Mouse (Mus musculus): ENCODE data around the gene Pigv. TPM values are rescaled to one million over a fixed set of nuclear protein-coding genes. Genes with fewer than 3 reads are reported as not detected.

The Pigv gene
- polyA plus RNA-seq (2012; rRNA removed): 15.8 and 16.2 TPM in 2 replicates

DNA sequence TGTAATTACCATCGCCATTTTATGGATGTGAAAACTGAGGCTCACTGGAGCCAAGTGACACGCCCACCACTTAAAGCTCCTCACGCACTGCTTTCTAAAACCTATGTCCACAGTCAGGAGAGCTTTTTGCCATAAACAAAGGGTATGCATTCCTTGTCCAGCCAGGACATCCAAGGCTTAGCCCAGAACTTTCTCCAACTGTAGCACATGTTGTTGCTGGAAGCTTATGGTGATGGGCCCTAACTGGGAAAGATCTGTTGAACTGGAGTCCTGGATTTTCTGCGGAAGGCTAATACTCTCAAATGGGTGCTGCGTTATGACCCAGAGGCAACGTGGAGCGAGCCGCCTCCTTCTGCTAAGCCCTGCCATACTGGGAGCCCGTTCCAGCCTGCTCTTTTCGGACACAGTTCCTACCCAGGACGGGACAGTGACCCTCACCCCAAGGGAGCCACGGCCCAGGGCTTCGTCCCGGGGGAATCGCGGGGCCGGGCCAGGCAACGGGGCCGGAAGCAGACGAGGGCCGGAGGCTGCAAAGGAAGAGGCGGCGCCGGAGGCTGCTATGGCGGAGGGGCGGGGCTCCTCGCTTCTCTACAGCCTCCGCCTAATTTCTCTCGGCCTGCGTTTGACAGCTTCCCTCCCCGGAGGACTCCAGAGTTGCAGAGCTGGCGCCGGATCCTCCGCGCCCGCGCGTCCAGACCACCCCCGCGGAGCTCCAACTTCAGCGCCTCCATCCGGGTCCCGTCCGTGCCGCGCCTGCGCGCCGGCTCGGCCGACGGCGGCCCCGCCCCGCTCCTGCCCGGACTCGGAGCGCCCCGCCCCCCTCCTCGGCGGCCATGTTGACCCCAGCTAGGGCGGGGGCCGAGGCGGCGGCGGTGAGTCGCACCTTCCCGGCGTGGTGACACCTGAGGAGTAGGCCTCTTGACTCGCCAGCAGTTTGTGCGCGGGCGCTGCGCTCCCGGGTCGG lies at the start of gene Pigv:
TSS of gene Pigv (minus strand) at position 767 of the 964 bp plus-strand sequence.
- Histone ChIP-seq H3K27ac (ENCODE audit: insufficient read depth, low read depth, low read length) (peak within 1 kb of the TSS; percentile 100), H3K27me3 (replicated peaks; ENCODE audit: control insufficient read depth, insufficient read depth, low read length) (no peaks in the 10 kb centered on the region), H3K4me1 (ENCODE audit: control insufficient read depth, insufficient read depth, low read length) (peaks cover 26% of the 10 kb centered on the region; the same call in 1 of the 2 replicates), H3K36me3 (ENCODE audit: control insufficient read depth, insufficient read depth, low read length) (no peaks in the 10 kb centered on the region), H3K4me3 (ENCODE audit: insufficient read depth, low read depth, low read length) (peak within 1 kb of the TSS; percentile 98)
- DNase-seq: peak; percentile 95
- WGBS: under 1% methylated on average over 76 of the region's 76 CpGs
- TF ChIP-seq POLR2A (IDR thresholded peaks at IDR 0.05; ENCODE audit: low read depth, low read length): peak; percentile 77
- no peak for TF ChIP-seq CTCF (conservative IDR thresholded peaks at IDR 0.05; ENCODE audit: insufficient read depth, insufficient read length, low read depth, low read length)

DNA sequence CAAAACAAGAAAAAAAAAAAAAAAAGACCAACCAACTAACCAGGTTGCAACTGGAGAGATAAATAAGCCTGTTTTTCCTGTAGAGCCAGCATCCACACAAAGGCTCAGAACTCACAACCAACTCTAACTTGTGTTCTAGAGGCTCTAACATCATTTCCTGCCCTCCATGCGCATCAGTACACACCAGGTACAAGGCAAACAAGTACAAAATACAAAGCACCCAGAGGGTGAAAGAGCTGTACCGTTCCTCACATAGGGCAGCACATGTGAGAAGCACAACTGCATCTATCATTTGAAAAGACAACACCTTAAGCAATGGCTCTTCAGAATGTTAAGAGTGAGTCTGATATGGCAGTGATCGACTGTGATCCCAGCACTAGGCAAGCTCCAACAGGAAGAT lies 47.3 kb upstream of the Pigv start:
- peaks cover 4% of the 10 kb centered on the region; the same call in 1 of the 2 replicates for H3K4me1 ChIP-seq (ENCODE audit: control insufficient read depth, insufficient read depth, low read length)
- H3K36me3 ChIP-seq (ENCODE audit: control insufficient read depth, insufficient read depth, low read length): peaks cover 19% of the 10 kb centered on the region
- H3K4me3 ChIP-seq (ENCODE audit: insufficient read depth, low read depth, low read length): no peak overlapping the region
- no peak overlapping the region for H3K27ac ChIP-seq (ENCODE audit: insufficient read depth, low read depth, low read length)
- H3K27me3 ChIP-seq (replicated peaks; ENCODE audit: control insufficient read depth, insufficient read depth, low read length): no peaks in the 10 kb centered on the region
- WGBS: 79% methylated on average over 3 of the region's 3 CpGs
- no peak for TF ChIP-seq POLR2A (IDR thresholded peaks at IDR 0.05; ENCODE audit: low read depth, low read length)
- no peak for TF ChIP-seq CTCF (conservative IDR thresholded peaks at IDR 0.05; ENCODE audit: insufficient read depth, insufficient read length, low read depth, low read length)
- no peak for DNase-seq

DNA sequence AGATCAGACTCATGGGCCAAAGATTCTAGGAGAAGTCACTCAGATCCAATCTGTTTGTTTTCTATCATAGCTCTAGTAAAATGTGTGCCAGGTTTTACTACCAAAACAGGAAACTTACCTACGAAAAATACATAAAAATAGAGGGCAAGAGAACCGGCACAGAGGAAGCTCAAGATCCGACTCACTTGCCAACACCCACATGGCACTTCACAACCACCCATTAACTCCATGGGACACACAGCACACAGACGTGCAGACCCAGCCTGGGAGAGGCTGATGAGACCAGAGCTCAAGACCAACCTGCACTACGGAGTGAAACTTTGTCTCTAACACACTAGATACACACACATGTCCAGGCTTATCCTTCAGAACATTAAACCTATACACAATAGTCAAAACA lies 40.3 kb upstream of the Pigv start:
- Histone ChIP-seq H3K4me3 (ENCODE audit: insufficient read depth, low read depth, low read length) (no peak overlapping the region), H3K27ac (ENCODE audit: insufficient read depth, low read depth, low read length) (no peak overlapping the region), H3K36me3 (ENCODE audit: control insufficient read depth, insufficient read depth, low read length) (peaks cover 2% of the 10 kb centered on the region; the same call in 1 of the 2 replicates), H3K27me3 (replicated peaks; ENCODE audit: control insufficient read depth, insufficient read depth, low read length) (no peaks in the 10 kb centered on the region), H3K4me1 (ENCODE audit: control insufficient read depth, insufficient read depth, low read length) (peaks cover 18% of the 10 kb centered on the region; the same call in 1 of the 2 replicates)
- DNase-seq: no peak
- 53% methylated on average over 5 of the region's 5 CpGs for WGBS
- TF ChIP-seq CTCF (conservative IDR thresholded peaks at IDR 0.05; ENCODE audit: insufficient read depth, insufficient read length, low read depth, low read length): no peak
- no peak for TF ChIP-seq POLR2A (IDR thresholded peaks at IDR 0.05; ENCODE audit: low read depth, low read length)

GRCm38 (mm10) chr4:133711307-133712076 lies 39.0 kb upstream of the Pigv start:
- Histone ChIP-seq H3K27ac (ENCODE audit: insufficient read depth, low read depth, low read length) (no peak overlapping the region), H3K4me3 (ENCODE audit: insufficient read depth, low read depth, low read length) (no peak overlapping the region), H3K4me1 (ENCODE audit: control insufficient read depth, insufficient read depth, low read length) (peaks cover 28% of the 10 kb centered on the region), H3K27me3 (replicated peaks; ENCODE audit: control insufficient read depth, insufficient read depth, low read length) (no peaks in the 10 kb centered on the region), H3K36me3 (ENCODE audit: control insufficient read depth, insufficient read depth, low read length) (no peaks in the 10 kb centered on the region; the same call in 1 of the 2 replicates)
- TF ChIP-seq POLR2A (IDR thresholded peaks at IDR 0.05; ENCODE audit: low read depth, low read length) (no peak), CTCF (conservative IDR thresholded peaks at IDR 0.05; ENCODE audit: insufficient read depth, insufficient read length, low read depth, low read length) (no peak)
- no peak for DNase-seq
- 60% methylated on average over 6 of the region's 6 CpGs for WGBS

DNA sequence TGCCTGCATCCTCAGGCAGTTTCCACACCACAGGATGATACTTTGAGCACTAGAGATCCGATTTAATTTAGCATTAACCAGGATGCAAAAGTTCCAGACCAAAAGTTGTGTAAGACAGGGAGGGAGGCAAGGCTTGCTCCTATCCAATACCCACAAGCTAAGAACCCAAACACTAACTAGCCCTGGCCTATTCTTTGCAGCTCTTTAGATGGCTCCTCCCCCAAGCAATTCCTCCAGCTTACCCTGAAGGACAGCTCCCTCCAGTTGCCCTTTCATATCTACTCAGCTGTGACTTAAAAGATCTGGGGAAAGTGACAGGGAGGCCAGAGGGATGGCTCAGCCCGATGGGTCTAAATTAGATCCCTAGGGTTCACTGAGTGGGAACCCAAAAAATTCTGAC lies 36.9 kb upstream of the Pigv start:
- peak; percentile 86 for DNase-seq
- Histone ChIP-seq H3K4me1 (ENCODE audit: control insufficient read depth, insufficient read depth, low read length) (peaks cover 31% of the 10 kb centered on the region), H3K4me3 (ENCODE audit: insufficient read depth, low read depth, low read length) (no peak overlapping the region), H3K27me3 (replicated peaks; ENCODE audit: control insufficient read depth, insufficient read depth, low read length) (no peaks in the 10 kb centered on the region), H3K36me3 (ENCODE audit: control insufficient read depth, insufficient read depth, low read length) (no peaks in the 10 kb centered on the region), H3K27ac (ENCODE audit: insufficient read depth, low read depth, low read length) (no peak overlapping the region)
- TF ChIP-seq POLR2A (IDR thresholded peaks at IDR 0.05; ENCODE audit: low read depth, low read length): no peak
- TF ChIP-seq CTCF (conservative IDR thresholded peaks at IDR 0.05; ENCODE audit: insufficient read depth, insufficient read length, low read depth, low read length): no peak
- 13% methylated on average over 2 of the region's 2 CpGs for WGBS

- no peak for TF ChIP-seq POLR2A (IDR thresholded peaks at IDR 0.05; ENCODE audit: low read depth, low read length)
- TF ChIP-seq CTCF (conservative IDR thresholded peaks at IDR 0.05; ENCODE audit: insufficient read depth, insufficient read length, low read depth, low read length): no peak
- DNase-seq: no peak
- Histone ChIP-seq H3K27ac (ENCODE audit: insufficient read depth, low read depth, low read length) (peak overlapping the region; percentile 95), H3K36me3 (ENCODE audit: control insufficient read depth, insufficient read depth, low read length) (no peaks in the 10 kb centered on the region; the same call in 1 of the 2 replicates), H3K4me3 (ENCODE audit: insufficient read depth, low read depth, low read length) (no peak overlapping the region), H3K27me3 (replicated peaks; ENCODE audit: control insufficient read depth, insufficient read depth, low read length) (no peaks in the 10 kb centered on the region), H3K4me1 (ENCODE audit: control insufficient read depth, insufficient read depth, low read length) (peaks cover 31% of the 10 kb centered on the region)
- WGBS: 45% methylated on average over 1 of the region's 1 CpGs
These were observed 35.0 kb upstream of the Pigv start for GRCm38 (mm10) chr4:133707464-133707863.

All from kidney, adult 2 months (tissue).